Comparison of ENCODE assay signal across 18 mouse cellular contexts in the genomic region with DNA sequence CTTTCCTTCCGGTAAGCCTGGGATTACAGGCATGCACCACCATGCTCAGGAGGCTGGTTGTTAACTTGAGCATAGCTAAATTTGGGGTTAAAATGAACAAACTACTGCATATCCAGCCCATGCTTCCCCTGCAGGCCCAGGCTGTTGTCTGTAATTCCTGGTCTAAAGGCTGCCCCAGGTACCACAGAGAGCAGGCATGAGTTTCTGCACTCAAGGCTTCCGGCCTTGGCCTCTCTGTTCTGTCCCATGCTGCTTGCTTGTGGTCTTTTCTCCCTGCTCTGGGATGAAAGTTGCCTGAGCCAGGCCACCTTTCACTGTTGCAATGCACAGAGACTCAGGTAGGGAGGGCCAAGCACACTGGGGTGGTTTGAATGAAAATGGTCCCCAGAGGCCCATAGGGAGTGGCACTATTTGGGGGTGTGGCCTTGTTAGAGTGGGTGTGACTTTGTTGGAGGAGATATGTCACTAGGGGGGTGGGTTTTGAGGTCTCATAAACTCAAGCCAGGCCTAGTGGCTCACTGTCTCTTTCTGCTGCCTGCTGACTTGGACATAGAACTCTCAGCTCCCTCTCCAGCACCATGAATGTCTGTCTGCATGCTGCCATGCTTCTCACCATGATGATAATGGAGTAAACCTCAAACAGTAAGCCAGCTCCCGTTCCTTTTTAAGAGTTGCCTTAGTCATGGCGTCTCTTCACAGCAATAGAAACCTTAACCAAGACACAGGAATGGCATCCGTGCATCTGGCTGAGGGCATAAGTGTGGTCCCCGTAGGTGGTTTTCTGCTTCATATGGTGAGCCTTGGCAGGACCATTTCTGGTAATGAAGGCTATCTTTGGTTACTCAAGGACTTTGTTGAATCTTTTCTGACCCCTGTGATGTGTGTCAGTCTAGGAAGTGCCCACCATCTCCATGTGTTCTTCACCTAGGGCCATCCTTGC.
"Had no signal": no experiment of that assay in that cellular context is flagged by ENCODE, and none has a peak within 500 bp of the region (broad histone marks: within the 10 kb centered on the region; RNA-seq: fewer than 3 reads in every experiment).

No protein-coding gene starts in this region.

- ATAC-seq: intestine, postnatal 0 days had no signal

- H3K9ac ChIP-seq: limb, embryonic 13.5 days; lung, embryonic 15.5 days; neural tube, embryonic 12.5 days; neural tube, embryonic 15.5 days had no signal

- H3K9me3 ChIP-seq: limb, embryonic 10.5 days; limb, embryonic 13.5 days; lung, embryonic 15.5 days; midbrain, embryonic 10.5 days; neural tube, embryonic 12.5 days; neural tube, embryonic 15.5 days had no signal

- DNase-seq: kidney, adult 2 months; kidney, postnatal 25 days; lung, postnatal 10 days; lung, postnatal 36 days; midbrain, embryonic 14.5 days; thymus, adult 2 months; thymus, postnatal 14 days; thymus, postnatal 4 days had no signal

- H3K27me3 ChIP-seq: limb, embryonic 13.5 days; lung, embryonic 15.5 days; neural tube, embryonic 12.5 days; neural tube, embryonic 15.5 days had no signal

- H3K4me2 ChIP-seq: limb, embryonic 13.5 days; lung, embryonic 15.5 days; neural tube, embryonic 12.5 days; neural tube, embryonic 15.5 days had no signal

- H3K36me3 ChIP-seq: limb, embryonic 10.5 days; limb, embryonic 13.5 days; lung, embryonic 15.5 days; midbrain, embryonic 10.5 days; neural tube, embryonic 12.5 days; neural tube, embryonic 15.5 days had no signal

- H3K27ac ChIP-seq: kidney, postnatal 0 days; limb, embryonic 10.5 days; limb, embryonic 13.5 days; lung, embryonic 15.5 days; midbrain, embryonic 10.5 days; neural tube, embryonic 12.5 days; neural tube, embryonic 15.5 days had no signal

- H3K4me3 ChIP-seq: layer of hippocampus, adult 2 months; limb, embryonic 10.5 days; limb, embryonic 13.5 days; lung, embryonic 15.5 days; megakaryocyte, embryonic 14.5 days; midbrain, embryonic 10.5 days; neural tube, embryonic 12.5 days; neural tube, embryonic 15.5 days had no signal
